Mouse (Mus musculus) natural killer cell, adult 2 months (primary cell): Measurements from ENCODE around the gene Pdap1.
"Not testable (repeated sequence)": the region's sequence is repeated elsewhere in the genome, so short reads cannot be mapped to it uniquely, and the experiment has no call there.

Source experiments
- DNase-seq, 2 experiments: peaks; one replicate each; pipeline ENCODE4 v3.0.0; 2022; ENCODE audit warnings: low spot score in 2 of 2

The Pdap1 gene

DNA sequence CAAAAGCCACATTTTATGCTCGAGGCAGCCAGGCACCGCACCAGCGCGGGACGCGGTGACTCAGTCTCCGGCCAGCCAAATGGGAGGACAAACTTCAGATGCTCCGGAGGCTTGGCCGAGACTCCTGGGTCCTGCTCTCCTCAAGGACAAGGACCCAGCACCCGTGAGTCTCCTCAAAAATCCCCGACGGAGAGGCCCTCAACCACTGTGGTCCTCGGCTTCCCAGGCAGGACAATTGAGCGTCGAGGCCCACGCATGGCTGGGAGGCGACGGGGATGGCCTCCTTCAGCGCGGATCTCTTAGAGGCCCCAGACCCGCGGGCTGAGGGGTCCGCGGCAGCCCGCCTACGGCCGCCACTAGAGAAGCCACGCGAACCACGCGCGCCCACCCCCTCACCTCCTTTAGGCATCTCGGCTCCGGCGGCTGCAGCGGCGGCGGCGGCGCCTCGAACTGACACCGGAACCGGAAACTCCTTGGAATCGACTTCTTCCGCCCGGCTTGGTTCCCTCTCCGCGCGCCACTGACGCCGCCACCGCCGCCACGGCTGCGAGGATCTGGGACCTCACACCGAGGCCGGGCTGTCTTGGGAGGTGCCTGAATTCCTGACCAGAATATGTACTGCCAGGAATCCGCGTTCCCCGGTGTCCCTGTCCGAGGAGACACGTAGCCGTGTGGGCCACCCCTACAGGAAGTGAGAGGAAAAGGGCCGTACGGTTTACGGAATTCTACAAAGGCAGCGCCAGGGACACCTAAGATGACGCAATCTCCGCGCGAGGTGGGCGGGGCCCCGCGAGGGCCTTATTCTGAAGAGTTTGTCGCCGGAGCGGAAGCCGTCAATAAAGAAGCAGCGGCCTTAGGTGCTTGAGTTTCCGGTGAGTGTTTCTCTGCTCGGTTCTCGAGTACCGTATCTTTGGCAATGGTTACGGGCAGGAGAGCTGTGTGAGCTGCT is at the start of gene Pdap1, which contains the start of gene Bud31:
TSS of gene Pdap1 (minus strand) at position 668 of the 949 bp plus-strand sequence.
TSS of gene Bud31 (plus strand) at position 792 of the 949 bp plus-strand sequence.
- DNase-seq, result peak; percentile 95

DNA sequence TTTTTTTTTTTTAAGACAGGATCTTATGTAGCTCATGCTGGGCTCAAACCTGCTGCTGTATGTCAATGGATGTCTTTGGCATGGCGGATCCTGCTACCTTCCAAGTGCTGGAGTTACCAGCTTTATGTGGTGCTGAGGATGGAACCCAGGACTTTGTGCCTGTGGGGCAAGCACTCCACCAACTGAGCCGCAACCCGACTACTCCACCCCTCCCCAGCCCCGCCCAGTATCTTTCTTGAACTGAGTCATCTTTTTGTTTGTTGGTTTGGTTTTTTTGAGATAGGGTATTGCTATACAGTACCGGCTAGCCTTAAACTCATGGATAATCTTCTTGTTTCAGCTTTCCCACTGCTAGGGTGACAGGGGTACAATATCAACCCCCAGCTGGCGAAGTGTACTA is 49.4 kb upstream of the Pdap1 start:
- no peak for DNase-seq

- DNase-seq, result no peak
These were observed 45.2 kb upstream of the Pdap1 start for GRCm38 (mm10) chr5:145185244-145185643.

- no peak for DNase-seq
These were observed 38.5 kb upstream of the Pdap1 start for GRCm38 (mm10) chr5:145178461-145178980.

GRCm38 (mm10) chr5:145167306-145167661 is 27.2 kb upstream of the Pdap1 start:
- DNase-seq, result no peak

DNA sequence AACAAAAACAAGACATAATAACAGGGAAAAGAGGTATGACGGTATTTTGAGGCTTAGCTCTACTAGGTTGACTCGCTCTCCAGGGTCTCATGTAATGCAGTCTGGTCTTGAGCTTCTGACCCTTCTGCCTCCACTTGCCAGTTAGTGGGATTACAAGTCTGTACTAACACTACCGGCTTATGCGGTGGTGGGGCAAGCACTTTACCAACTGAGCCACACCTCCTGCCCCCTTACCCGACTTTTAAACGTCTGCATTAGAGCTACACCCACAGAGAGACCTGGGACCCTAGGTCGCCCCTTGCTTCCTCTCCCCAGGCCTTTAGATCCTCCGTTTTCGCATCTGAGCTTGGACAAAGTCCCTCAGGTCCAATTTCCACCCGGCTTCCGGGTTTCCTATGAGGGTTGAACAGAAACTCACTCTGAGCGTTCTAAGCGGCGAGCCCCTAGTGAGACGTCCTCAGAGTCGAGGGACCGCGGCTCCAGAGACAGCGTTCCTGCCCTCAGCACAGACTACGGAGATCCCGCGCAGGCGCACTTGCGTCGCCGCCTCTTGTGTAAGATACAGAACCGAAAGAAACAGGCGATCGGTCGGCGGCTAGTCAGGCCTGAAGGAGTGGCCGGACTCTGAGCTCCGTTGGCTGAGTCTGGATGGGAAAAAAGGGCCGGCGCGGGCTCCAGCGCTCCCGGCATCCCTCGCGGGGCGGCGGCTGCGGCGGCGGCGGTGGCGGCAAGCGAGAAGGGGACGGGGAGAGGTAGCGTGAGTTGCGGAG is 26.7 kb upstream of the Pdap1 start, which contains the start of the genes Ptcd1 and Cpsf4:
TSS of gene Ptcd1 (minus strand) at position 573 of the 770 bp plus-strand sequence.
TSS of gene Cpsf4 (plus strand) at position 678 of the 770 bp plus-strand sequence.
- peak; percentile 95 to 97 for DNase-seq

DNA sequence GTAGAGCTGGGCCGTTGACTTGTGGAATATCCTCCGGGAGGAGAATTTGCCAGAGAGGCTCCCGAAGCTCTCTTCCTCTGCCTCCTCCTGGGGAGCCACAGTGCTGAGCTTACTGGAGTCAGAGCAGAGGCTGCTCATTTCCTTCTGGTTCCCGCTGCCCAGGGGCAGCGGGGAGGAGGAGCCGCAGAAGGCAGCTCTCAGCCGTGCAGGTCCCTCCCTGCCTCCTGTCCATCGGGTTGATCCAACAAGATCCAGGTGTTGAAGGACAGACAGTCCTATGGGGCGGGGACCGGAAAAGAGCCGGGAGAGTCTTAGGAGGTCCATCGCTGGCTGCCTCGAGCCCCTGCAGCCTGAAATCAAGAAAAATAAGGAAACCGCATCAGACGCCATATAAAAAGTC is 25.1 kb upstream of the Pdap1 start:
- DNase-seq, result no peak

- no peak for DNase-seq
These were observed 24.7 kb upstream of the Pdap1 start for GRCm38 (mm10) chr5:145164710-145165109.

- DNase-seq, result no peak
These were observed 21.3 kb upstream of the Pdap1 start for GRCm38 (mm10) chr5:145161361-145161760.

DNA sequence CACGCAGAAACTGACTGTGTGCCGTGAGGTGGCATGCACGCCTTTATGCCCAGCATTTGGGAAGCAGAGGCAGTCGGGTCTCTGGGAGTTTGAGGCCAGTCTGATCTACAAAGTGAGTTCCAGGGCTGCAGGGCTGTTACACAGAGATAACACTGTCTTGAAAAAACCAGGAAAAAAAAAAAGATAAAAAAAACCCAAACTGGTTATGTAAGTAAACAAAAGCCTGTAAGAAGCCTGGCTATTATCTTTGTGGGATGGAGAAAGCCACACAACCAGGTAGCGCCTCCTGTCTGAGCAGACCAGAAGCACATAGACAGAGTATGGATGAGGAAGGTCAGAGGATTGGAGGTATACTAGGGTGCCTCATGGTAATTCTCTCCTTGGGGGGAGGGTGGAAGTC is 12.7 kb upstream of the Pdap1 start:
- DNase-seq, result no peak

DNA sequence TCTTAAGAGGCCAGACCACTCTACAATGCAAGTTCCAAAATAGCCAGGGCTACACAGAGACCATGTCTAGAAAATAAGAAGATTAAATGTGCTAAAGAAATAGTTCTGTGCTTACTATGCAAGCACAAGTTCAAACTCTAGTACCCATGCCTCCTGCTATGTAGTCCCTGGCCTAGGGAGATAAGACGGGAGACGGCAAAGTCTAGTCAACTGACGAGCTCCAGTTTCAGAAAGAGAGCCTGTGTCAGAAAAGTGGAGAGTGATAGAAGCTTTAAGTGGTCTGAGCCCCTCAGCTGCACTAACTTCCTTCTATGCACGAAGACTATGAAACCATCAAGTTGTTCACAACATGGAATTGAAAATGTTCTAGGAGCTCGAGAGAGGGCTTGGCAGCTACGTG is 9.3 kb upstream of the Pdap1 start:
- DNase-seq, result no peak

DNA sequence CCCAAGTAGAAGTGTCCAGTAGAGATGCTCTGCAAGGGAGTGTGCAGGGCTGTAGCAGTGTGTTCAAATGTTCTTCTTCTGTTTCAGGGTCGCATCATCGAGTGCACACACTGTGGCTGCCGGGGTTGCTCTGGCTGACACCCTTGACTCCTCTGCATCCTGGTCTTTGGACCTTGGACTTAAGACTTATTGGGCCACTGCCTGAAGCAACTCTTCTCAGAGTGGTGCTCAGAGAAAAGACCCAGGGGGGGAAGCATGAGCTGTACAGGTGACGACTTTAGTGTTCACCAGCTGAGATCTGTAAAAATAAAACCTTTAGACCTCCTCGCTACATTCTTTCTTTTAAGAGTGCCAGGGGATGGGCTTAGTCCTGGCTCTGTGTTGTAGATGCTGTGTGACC is 7.7 kb upstream of the Pdap1 start:
- no peak for DNase-seq

GRCm38 (mm10) chr5:145140611-145141010 is 573 bp upstream of the Pdap1 start:
- DNase-seq, result peak in 1 of 2 experiments; percentile 4

GRCm38 (mm10) chr5:145138836-145139235 is 1.2 kb downstream of the Pdap1 start:
- DNase-seq, result no peak

GRCm38 (mm10) chr5:145133275-145133674 is 6.8 kb downstream of the Pdap1 start:
- DNase-seq, result not testable (repeated sequence)

DNA sequence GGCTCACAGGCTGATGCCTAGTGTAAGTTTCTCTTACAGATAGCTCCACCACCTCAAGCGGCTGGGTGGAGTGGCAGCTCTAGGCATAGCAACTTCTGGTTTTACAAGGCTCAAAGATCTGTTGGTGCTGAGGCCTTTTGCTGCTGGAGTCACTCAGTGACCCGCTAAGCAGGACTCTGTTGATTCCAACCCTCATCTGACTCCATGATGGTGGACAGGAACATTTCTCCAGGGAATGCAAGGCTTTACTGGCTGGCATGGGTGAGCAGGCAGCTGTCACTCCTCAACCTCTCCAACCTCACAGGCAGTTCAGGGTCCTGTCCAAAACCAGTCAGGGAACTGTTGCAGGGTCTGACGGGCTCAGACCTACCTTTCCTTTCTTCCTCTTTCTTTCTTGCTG is 9.0 kb downstream of the Pdap1 start:
- no peak for DNase-seq

DNA sequence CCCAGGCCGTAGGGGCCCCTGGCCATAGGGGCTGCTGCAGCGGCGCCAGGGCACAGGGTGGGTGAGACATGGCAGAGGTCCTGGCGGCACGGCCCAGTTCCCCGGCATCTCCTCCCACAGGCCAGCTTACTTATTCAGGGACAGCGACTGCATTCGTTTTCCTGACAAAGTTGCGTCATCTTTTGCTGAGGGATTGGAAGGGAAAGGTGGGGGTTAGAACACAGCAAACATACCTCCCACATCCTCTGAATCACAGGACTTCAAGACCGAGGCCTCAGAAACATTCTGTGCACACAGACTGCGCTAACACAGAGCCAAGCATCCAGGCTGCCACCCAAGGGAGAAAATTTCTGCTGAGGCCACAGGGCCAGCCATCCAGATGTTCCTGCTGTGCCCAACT is 9.8 kb downstream of the Pdap1 start:
- no peak for DNase-seq

DNA sequence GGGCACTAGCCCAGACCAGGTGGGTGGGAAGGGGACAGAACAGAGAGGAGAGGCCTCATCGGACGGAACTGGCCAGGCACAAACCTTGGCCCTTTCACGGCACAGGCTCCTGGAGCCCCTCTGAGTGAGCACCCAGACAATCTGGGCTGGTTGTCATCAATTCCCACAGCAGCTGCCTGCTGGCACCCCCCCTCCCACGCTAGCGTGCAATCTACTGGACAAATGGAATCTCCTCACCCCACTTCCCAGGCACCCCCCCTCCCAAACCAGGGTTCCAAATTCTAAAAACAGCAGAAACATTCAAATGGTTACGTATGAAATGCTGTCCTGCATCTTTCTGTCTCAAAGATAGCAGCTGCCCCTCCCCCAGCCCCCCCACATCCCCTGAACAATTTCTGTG is 10.3 kb downstream of the Pdap1 start:
- not testable (repeated sequence) for DNase-seq

DNA sequence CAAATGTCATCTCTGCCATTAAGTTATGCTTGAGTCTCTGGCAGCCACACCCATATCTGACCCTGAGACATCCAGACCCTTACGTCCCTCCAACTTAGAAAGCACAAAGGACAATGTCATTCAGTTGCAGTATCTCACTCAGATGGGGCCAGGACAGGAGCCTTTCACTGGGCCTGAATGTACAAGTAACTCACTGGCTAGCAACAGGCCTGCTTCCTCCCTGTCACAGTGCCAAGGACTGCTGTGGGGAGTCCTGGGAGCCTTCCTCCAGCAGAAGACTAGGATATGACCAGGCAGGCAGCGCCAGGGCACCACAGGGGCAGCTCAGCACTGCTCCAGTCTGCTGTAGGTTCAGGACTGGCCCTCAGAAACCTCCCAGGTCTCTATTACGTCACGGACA is 10.9 kb downstream of the Pdap1 start:
- no peak for DNase-seq

DNA sequence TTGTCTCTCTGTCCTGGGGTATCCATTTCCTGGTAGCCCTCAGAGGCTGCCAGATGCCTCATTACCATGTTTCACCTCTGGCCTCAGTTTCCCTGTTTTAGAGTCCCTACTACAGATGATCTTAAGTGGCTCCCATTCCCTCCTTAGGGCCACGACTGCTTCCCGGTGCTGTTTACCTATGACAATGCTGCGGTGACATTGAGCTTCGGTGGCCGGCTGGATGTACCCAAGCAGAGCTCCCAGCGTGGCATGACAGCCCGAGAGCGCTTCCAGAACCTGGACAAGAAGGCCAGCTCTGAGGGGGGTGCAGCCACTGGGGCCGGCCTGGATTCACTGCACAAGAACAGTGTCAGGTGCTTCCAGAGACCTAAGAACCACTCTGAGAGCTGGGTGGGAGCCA is 13.5 kb downstream of the Pdap1 start:
- no peak for DNase-seq

GRCm38 (mm10) chr5:145123396-145123795 is 16.6 kb downstream of the Pdap1 start:
- DNase-seq, result no peak

DNA sequence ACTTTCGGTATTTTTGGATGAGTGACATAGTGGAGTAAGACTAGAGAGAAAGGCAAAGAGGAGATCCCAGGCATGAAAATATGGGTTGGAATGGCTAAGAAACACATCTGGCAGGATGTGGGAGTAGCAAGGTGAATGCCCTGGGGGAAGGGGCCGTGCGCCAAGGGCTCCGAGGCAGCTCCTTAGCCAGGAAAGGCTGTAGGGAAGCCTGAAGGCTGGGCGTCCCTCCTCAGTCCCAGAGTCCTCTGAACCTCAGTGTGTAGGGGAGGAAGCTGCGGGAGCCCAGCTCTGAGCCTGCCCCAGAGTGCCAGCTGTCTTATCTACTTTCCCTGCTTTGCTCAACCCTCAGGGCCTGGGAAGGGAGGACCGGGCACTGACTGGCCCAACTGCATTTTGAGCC is 19.1 kb downstream of the Pdap1 start:
- no peak for DNase-seq
